Mouse (Mus musculus): ENCODE measurements around the gene Hmga2.

The Hmga2 gene

GRCm38 (mm10) chr10:120474301-120474700 is 2.0 kb downstream of the Hmga2 start:
- in situ Hi-C loops (cut with MboI; ENCODE audit: low sequenced_read_pairs): no loop called here

- in situ Hi-C loops (cut with MboI; ENCODE audit: low sequenced_read_pairs): no loop called here
Measured at GRCm38 (mm10) chr10:120473218-120473617, 3.1 kb downstream of the Hmga2 start.

- in situ Hi-C loops (cut with MboI; ENCODE audit: low sequenced_read_pairs): no loop called here
Measured at GRCm38 (mm10) chr10:120472606-120473005, 3.7 kb downstream of the Hmga2 start.

- in situ Hi-C loops (cut with MboI; ENCODE audit: low sequenced_read_pairs): no loop called here
Measured at GRCm38 (mm10) chr10:120465121-120465520, 11.1 kb downstream of the Hmga2 start.

GRCm38 (mm10) chr10:120461769-120462168 is 14.5 kb downstream of the Hmga2 start:
- in situ Hi-C loops (cut with MboI; ENCODE audit: low sequenced_read_pairs): no loop called here

- in situ Hi-C loops (cut with MboI; ENCODE audit: low sequenced_read_pairs): no loop called here
Measured at GRCm38 (mm10) chr10:120461301-120461700, 15.0 kb downstream of the Hmga2 start.

GRCm38 (mm10) chr10:120458866-120459265 is 17.4 kb downstream of the Hmga2 start:
- in situ Hi-C loops (cut with MboI; ENCODE audit: low sequenced_read_pairs): no loop called here

GRCm38 (mm10) chr10:120449661-120450284 is 26.5 kb downstream of the Hmga2 start:
- in situ Hi-C loops (cut with MboI; ENCODE audit: low sequenced_read_pairs): no loop called here

- in situ Hi-C loops (cut with MboI; ENCODE audit: low sequenced_read_pairs): no loop called here
Measured at GRCm38 (mm10) chr10:120446799-120447198, 29.5 kb downstream of the Hmga2 start.

GRCm38 (mm10) chr10:120446206-120446605 is 30.1 kb downstream of the Hmga2 start:
- in situ Hi-C loops (cut with MboI; ENCODE audit: low sequenced_read_pairs): no loop called here

- in situ Hi-C loops (cut with MboI; ENCODE audit: low sequenced_read_pairs): no loop called here
Measured at GRCm38 (mm10) chr10:120444463-120445070, 31.7 kb downstream of the Hmga2 start.

GRCm38 (mm10) chr10:120443757-120444311 is 32.4 kb downstream of the Hmga2 start:
- in situ Hi-C loops (cut with MboI; ENCODE audit: low sequenced_read_pairs): no loop called here

- in situ Hi-C loops (cut with MboI; ENCODE audit: low sequenced_read_pairs): no loop called here
Measured at GRCm38 (mm10) chr10:120441254-120441653, 35.0 kb downstream of the Hmga2 start.

GRCm38 (mm10) chr10:120434433-120434832 is 41.8 kb downstream of the Hmga2 start:
- in situ Hi-C loops (cut with MboI; ENCODE audit: low sequenced_read_pairs): no loop called here

GRCm38 (mm10) chr10:120433463-120433815 is 42.8 kb downstream of the Hmga2 start:
- in situ Hi-C loops (cut with MboI; ENCODE audit: low sequenced_read_pairs): no loop called here

- in situ Hi-C loops (cut with MboI; ENCODE audit: low sequenced_read_pairs): no loop called here
Measured at GRCm38 (mm10) chr10:120432731-120433462, 43.4 kb downstream of the Hmga2 start.

- in situ Hi-C loops (cut with MboI; ENCODE audit: low sequenced_read_pairs): no loop called here
Measured at GRCm38 (mm10) chr10:120432081-120432480, 44.2 kb downstream of the Hmga2 start.

GRCm38 (mm10) chr10:120431435-120431834 is 44.8 kb downstream of the Hmga2 start:
- in situ Hi-C loops (cut with MboI; ENCODE audit: low sequenced_read_pairs): no loop called here

- in situ Hi-C loops (cut with MboI; ENCODE audit: low sequenced_read_pairs): no loop called here
Measured at GRCm38 (mm10) chr10:120430422-120430821, 45.8 kb downstream of the Hmga2 start.

GRCm38 (mm10) chr10:120429758-120430259 is 46.5 kb downstream of the Hmga2 start:
- in situ Hi-C loops (cut with MboI; ENCODE audit: low sequenced_read_pairs): no loop called here

- in situ Hi-C loops (cut with MboI; ENCODE audit: low sequenced_read_pairs): no loop called here
Measured at GRCm38 (mm10) chr10:120429199-120429551, 47.1 kb downstream of the Hmga2 start.

Data from CH12F3 (cell line).